Mouse (Mus musculus) CH12.LX (cell line): ENCODE measurements around the gene Pde8b. TPM values are rescaled to one million over a fixed set of nuclear protein-coding genes. Genes with fewer than 3 reads are reported as not detected.

ENCODE experiments used
- DNase-seq: peaks from one replicate; pipeline ENCODE4 v3.0.0-alpha.2; 2013; ENCODE audit errors: extremely low read depth
- H3K27ac ChIP-seq: 2 replicates; pipeline ENCODE4 v1.5.1; 2012; ENCODE audit warnings: low read depth, mild to moderate bottlenecking, control low read depth, moderate library complexity; ENCODE audit not compliant: insufficient read depth
- H3K27me3 ChIP-seq: replicated peaks from 2 replicates; pipeline ENCODE3; 2012; ENCODE audit warnings: inconsistent platforms
- H3K36me3 ChIP-seq, 2 experiments: replicated peaks in 1 of 2; 2 replicates each; pipeline versions ENCODE3 to v1.6.1; 2012; ENCODE audit warnings: inconsistent platforms in 1 of 2, low read length in 1 of 2, mild to moderate bottlenecking in 1 of 2, mixed read lengths in 1 of 2, moderate library complexity in 1 of 2; ENCODE audit not compliant: control insufficient read depth in 1 of 2, insufficient read depth in 1 of 2
- H3K4me1 ChIP-seq, 2 experiments: 2 replicates each; pipeline ENCODE4 v1.6.1; 2012; ENCODE audit warnings: inconsistent platforms in 1 of 2, moderate library complexity in 1 of 2; ENCODE audit not compliant: insufficient read depth in 2 of 2, control insufficient read depth in 1 of 2
- H3K4me2 ChIP-seq: 2 replicates; pipeline ENCODE4 v1.6.1; 2012; ENCODE audit warnings: low read depth, mild to moderate bottlenecking, control low read depth; ENCODE audit not compliant: poor library complexity, insufficient read depth, severe bottlenecking
- H3K4me3 ChIP-seq, 3 experiments: fragments of 150-350 bp in 1 of 3; sonication (generic) in 1 of 3; replicated peaks in 1 of 3; 2 replicates each; pipeline versions ENCODE3 to v1.5.1; 2011 to 2012; ENCODE audit warnings: low read depth in 2 of 3, low read length in 2 of 3, mild to moderate bottlenecking in 2 of 3, moderate library complexity in 2 of 3, control low read depth in 1 of 3, improper control_type of control experiment in 1 of 3, inconsistent platforms in 1 of 3, mixed read lengths in 1 of 3; ENCODE audit not compliant: poor library complexity in 1 of 3
- H3K79me2 ChIP-seq: replicated peaks from 2 replicates; pipeline ENCODE4 v1.6.1; 2012; ENCODE audit warnings: mild to moderate bottlenecking, moderate library complexity; ENCODE audit not compliant: control insufficient read depth, poor library complexity, insufficient read depth, severe bottlenecking; ENCODE audit errors: extremely low read depth
- H3K9ac ChIP-seq: 2 replicates; pipeline ENCODE4 v1.6.1; 2012; ENCODE audit warnings: low read depth, mild to moderate bottlenecking, control low read depth, moderate library complexity; ENCODE audit not compliant: insufficient read depth
- H3K9me3 ChIP-seq: replicated peaks from 2 replicates; pipeline ENCODE3; 2012; ENCODE audit warnings: low read length, inconsistent platforms, mixed read lengths
- BHLHE40 ChIP-seq: IDR thresholded peaks from 2 replicates; pipeline ENCODE4 v1.6.1; 2011; ENCODE audit warnings: mild to moderate bottlenecking, low read depth, low read length, improper control_type of control experiment
- CHD2 ChIP-seq: IDR thresholded peaks from 2 replicates; pipeline ENCODE4 v1.6.1; 2011; ENCODE audit warnings: low read length, improper control_type of control experiment
- CTCF ChIP-seq, 2 experiments: IDR thresholded peaks in 1 of 2; conservative IDR thresholded peaks in 1 of 2; 2 replicates each; pipeline ENCODE4 v1.5.1; 2011 to 2012; ENCODE audit warnings: low read depth in 2 of 2, low read length in 2 of 2, improper control_type of control experiment in 1 of 2, inconsistent platforms in 1 of 2, mild to moderate bottlenecking in 1 of 2, moderate library complexity in 1 of 2
- E2F4 ChIP-seq: IDR thresholded peaks from 2 replicates; pipeline ENCODE4 v1.6.1; 2011; ENCODE audit warnings: low read depth, low read length, improper control_type of control experiment; ENCODE audit not compliant: insufficient replicate concordance
- ELF1 ChIP-seq: IDR thresholded peaks from 2 replicates; pipeline ENCODE4 v1.6.1; 2014; ENCODE audit warnings: low read depth, mild to moderate bottlenecking, inconsistent platforms, low read length, improper control_type of control experiment
- EP300 ChIP-seq: IDR thresholded peaks from 2 replicates; pipeline ENCODE4 v1.6.1; 2011; ENCODE audit warnings: low read length, improper control_type of control experiment
- ETS1 ChIP-seq: conservative IDR thresholded peaks from 2 replicates; pipeline ENCODE4 v1.6.1; 2012; ENCODE audit warnings: low read depth, mild to moderate bottlenecking, inconsistent platforms, low read length, improper control_type of control experiment, moderate library complexity
- HCFC1 ChIP-seq: IDR thresholded peaks from 2 replicates; pipeline ENCODE4 v1.6.1; 2012; ENCODE audit warnings: low read depth, mild to moderate bottlenecking, inconsistent platforms, low read length, improper control_type of control experiment
- IRF4 ChIP-seq: IDR thresholded peaks from 2 replicates; pipeline ENCODE4 v1.6.1; 2014; ENCODE audit warnings: low read depth, mild to moderate bottlenecking, inconsistent platforms, low read length, improper control_type of control experiment
- JUN ChIP-seq: IDR thresholded peaks from 2 replicates; pipeline ENCODE4 v1.6.1; 2011; ENCODE audit warnings: low read depth, mild to moderate bottlenecking, low read length, improper control_type of control experiment, moderate library complexity; ENCODE audit not compliant: insufficient read depth
- JUND ChIP-seq: conservative IDR thresholded peaks from 2 replicates; pipeline ENCODE4 v1.6.1; 2011; ENCODE audit warnings: low read depth, low read length, improper control_type of control experiment
- MAX ChIP-seq: IDR thresholded peaks from 2 replicates; pipeline ENCODE4 v1.6.1; 2011; ENCODE audit warnings: low read length, improper control_type of control experiment
- MEF2A ChIP-seq: IDR thresholded peaks from 2 replicates; pipeline ENCODE4 v1.6.1; 2014; ENCODE audit warnings: low read depth, mild to moderate bottlenecking, inconsistent platforms, low read length, improper control_type of control experiment, borderline replicate concordance
- MYC ChIP-seq: IDR thresholded peaks from 2 replicates; pipeline ENCODE4 v1.6.1; 2011; ENCODE audit warnings: low read depth, mild to moderate bottlenecking, improper control_type of control experiment, low read length
- NELFE ChIP-seq: IDR thresholded peaks from 2 replicates; pipeline ENCODE4 v1.6.1; 2011; ENCODE audit warnings: low read depth, low read length, improper control_type of control experiment
- NRF1 ChIP-seq: IDR thresholded peaks from 2 replicates; pipeline ENCODE4 v1.6.1; 2014; ENCODE audit warnings: low read depth, mild to moderate bottlenecking, inconsistent platforms, low read length, improper control_type of control experiment, moderate library complexity
- PAX5 ChIP-seq: IDR thresholded peaks from 2 replicates; pipeline ENCODE4 v1.6.1; 2012; ENCODE audit warnings: low read length, inconsistent platforms, mixed read lengths
- POLR2A ChIP-seq: IDR thresholded peaks from 2 replicates; pipeline ENCODE4 v1.6.1; 2011; ENCODE audit warnings: low read depth, mild to moderate bottlenecking, improper control_type of control experiment, low read length
- RAD21 ChIP-seq: IDR thresholded peaks from 2 replicates; pipeline ENCODE4 v1.6.1; 2011; ENCODE audit warnings: low read depth, mild to moderate bottlenecking, low read length, improper control_type of control experiment, moderate library complexity
- SMC3 ChIP-seq: IDR thresholded peaks from 2 replicates; pipeline ENCODE4 v1.6.1; 2011; ENCODE audit warnings: low read depth, low read length, improper control_type of control experiment
- TCF12 ChIP-seq: IDR thresholded peaks from 2 replicates; pipeline ENCODE4 v1.6.1; 2014; ENCODE audit warnings: low read depth, mild to moderate bottlenecking, inconsistent platforms, low read length, improper control_type of control experiment
- UBTF ChIP-seq: IDR thresholded peaks from 2 replicates; pipeline ENCODE4 v1.6.1; 2012; ENCODE audit warnings: low read depth, mild to moderate bottlenecking, inconsistent platforms, low read length, improper control_type of control experiment, moderate library complexity
- USF1 ChIP-seq: IDR thresholded peaks from 2 replicates; pipeline ENCODE4 v1.6.1; 2014; ENCODE audit warnings: low read depth, mild to moderate bottlenecking, inconsistent platforms, low read length, improper control_type of control experiment
- ZKSCAN1 ChIP-seq: IDR thresholded peaks from 2 replicates; pipeline ENCODE4 v1.6.1; 2012; ENCODE audit warnings: low read depth, inconsistent platforms, low read length, improper control_type of control experiment, borderline replicate concordance
- ZMIZ1 ChIP-seq: IDR thresholded peaks from 2 replicates; pipeline ENCODE4 v1.6.1; 2012; ENCODE audit warnings: low read depth, mild to moderate bottlenecking, inconsistent platforms, low read length, improper control_type of control experiment
- ZNF384 ChIP-seq: IDR thresholded peaks from 2 replicates; pipeline ENCODE4 v1.6.1; 2012; ENCODE audit warnings: low read depth, low read length, improper control_type of control experiment, inconsistent platforms
- dilution Hi-C: fragments of 300-500 bp; cut with MboI; formaldehyde crosslinking; loops from 2 replicates; pipeline ENCODE4 v1.14.3; 2020; ENCODE audit warnings: low sequenced_read_pairs; ENCODE audit not compliant: extremely low pct_unique_long_range_greater_than_20kb, extremely low pct_ligation_motif_present
- in situ Hi-C: fragments of 300-500 bp; cut with MboI; formaldehyde crosslinking; loops from 3 replicates; pipeline ENCODE4 v1.14.3; 2019; ENCODE audit warnings: low sequenced_read_pairs, low pct_ligation_motif_present, low pct_unique_long_range_greater_than_20kb, mixed read lengths
- polyA plus RNA-seq: library from polyadenylated mRNA; unstranded; fragments of >175 nt; gene quantifications from 2 replicates; pipeline ENCODE4 v1.2.1, GENCODE M21; 2012; ENCODE audit warnings: low read depth; ENCODE audit not compliant: insufficient read length
- total RNA-seq, 2 experiments: library from RNA; depleted of rRNA; stranded (reverse); fragments of 300-350 nt in 1 of 2; fragments of >200 nt in 1 of 2; gene quantifications; 2 replicates each; pipeline ENCODE4 v1.2.3; 2012 to 2014

Gene Pde8b
- total and polyA plus RNA-seq, 3 experiments: 0.25 to 2.0 (median 0.93) TPM

DNA sequence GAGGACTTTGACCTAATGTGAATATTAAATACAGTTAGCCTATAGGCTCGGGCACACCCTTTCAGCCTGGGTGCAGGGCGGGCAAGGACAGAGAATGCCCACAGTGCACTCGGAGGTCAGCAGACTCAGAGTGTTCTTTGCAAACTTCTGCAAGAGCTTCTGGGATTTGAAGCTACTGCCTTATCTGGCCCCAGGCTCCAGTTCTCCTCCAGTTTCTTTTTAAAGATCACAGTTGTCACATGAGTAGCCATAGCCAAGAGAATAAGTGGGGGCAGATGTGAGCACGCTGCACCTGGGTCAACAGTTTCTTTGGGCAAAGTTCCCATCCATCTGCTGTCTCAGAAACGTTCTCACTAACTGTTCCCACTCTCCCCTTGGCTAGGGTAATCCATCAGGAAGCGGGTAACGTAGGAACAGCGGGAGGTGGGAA is 162.8 kb downstream of the Pde8b start:
- Histone ChIP-seq H3K4me1 (peaks cover 11 to 37% of the 10 kb centered on the region in 2 experiments), H3K4me2 (no peak overlapping the region), H3K4me3 (no peak overlapping the region), H3K9ac (no peak overlapping the region), H3K27ac (no peak overlapping the region), H3K36me3 (no peaks in the 10 kb centered on the region), H3K9me3 (no peaks in the 10 kb centered on the region), H3K79me2 (no peaks in the 10 kb centered on the region), H3K27me3 (no peaks in the 10 kb centered on the region)
- TF ChIP-seq MEF2A (no peak), MYC (no peak), BHLHE40 (no peak), EP300 (no peak), USF1 (no peak), ZMIZ1 (no peak), PAX5 (no peak), CHD2 (no peak)
- dilution Hi-C loops: no loop called here
- in situ Hi-C loops: no loop called here
- DNase-seq: no peak

DNA sequence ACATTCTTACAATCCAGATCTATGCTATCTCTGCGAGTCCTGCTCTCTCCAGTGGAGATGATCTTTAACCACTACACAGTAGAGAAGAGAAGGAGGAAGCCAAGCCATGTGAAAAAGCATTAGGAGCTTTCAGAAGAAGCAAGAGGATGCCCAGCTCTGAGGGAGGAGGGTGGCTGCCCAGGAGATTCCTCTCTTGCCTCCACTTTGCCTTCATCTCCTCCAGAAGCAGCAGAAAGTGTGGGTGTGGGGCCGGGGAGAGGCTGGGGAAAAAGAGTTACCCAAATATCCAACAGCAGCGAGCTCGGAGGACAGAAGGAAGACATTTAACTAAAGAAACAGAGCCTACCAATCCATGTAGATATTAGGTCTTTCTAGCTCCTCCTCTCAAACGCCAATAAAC is 164.1 kb downstream of the Pde8b start:
- Histone ChIP-seq H3K4me3 (no peak overlapping the region), H3K27me3 (no peaks in the 10 kb centered on the region), H3K9me3 (no peaks in the 10 kb centered on the region), H3K9ac (no peak overlapping the region)
- dilution Hi-C loops: no loop called here
- no peak for TF ChIP-seq E2F4
- no peak for TF ChIP-seq POLR2A
- TF ChIP-seq TCF12: no peak
- TF ChIP-seq ZMIZ1: no peak
- TF ChIP-seq MEF2A: no peak
- TF ChIP-seq, all 38 proteins: peak for 0
- Histone ChIP-seq H3K36me3 (no peaks in the 10 kb centered on the region), H3K4me1 (peaks cover 12 to 37% of the 10 kb centered on the region in 2 experiments), H3K4me2 (no peak overlapping the region), H3K27ac (no peak overlapping the region), H3K79me2 (no peaks in the 10 kb centered on the region)
- no peak for DNase-seq
- in situ Hi-C loops: no loop called here

DNA sequence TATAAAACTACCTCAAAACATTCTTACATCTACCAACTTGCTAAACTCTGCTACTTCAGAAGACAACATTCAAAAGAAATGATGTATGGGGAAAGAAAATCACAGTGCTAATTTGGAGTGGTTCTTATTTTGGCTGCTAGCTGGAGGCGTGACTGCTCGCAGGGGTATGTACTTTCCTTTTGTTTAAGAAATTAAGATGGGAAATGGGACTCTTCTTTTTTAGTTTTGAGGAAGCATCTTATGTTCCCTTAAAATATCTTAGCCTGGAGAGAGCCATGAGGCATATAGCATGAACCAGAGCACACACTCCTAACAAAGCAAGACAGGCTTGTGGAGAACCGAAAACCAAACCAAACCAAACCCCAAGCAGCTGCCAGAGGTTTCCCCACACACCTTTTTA is 167.5 kb downstream of the Pde8b start:
- dilution Hi-C loops: no loop called here
- H3K9ac ChIP-seq: no peak overlapping the region
- H3K79me2 ChIP-seq: no peaks in the 10 kb centered on the region
- H3K4me2 ChIP-seq: no peak overlapping the region
- H3K27ac ChIP-seq: no peak overlapping the region
- DNase-seq: no peak
- no peaks in the 10 kb centered on the region for H3K27me3 ChIP-seq
- TF ChIP-seq NRF1 (no peak), ZKSCAN1 (no peak), UBTF (no peak), EP300 (no peak), HCFC1 (no peak), BHLHE40 (no peak), IRF4 (no peak), MYC (no peak), RAD21 (no peak), NELFE (no peak), ETS1 (no peak), ELF1 (no peak), PAX5 (no peak), CTCF (conservative IDR thresholded peaks at IDR 0.05 in 1 of 2, IDR thresholded peaks at IDR 0.05 in 1 of 2; ENCODE audit: low read depth in 2 of 2, low read length in 2 of 2) (no peak), JUN (no peak), MAX (no peak), MEF2A (no peak), ZNF384 (no peak), JUND (no peak), SMC3 (no peak)
- no peaks in the 10 kb centered on the region for H3K9me3 ChIP-seq
- no peak overlapping the region for H3K4me3 ChIP-seq
- H3K4me1 ChIP-seq: peaks cover 15 to 66% of the 10 kb centered on the region in 2 experiments
- in situ Hi-C loops: no loop called here
- no peaks in the 10 kb centered on the region for H3K36me3 ChIP-seq
